Mouse (Mus musculus) CD4-positive, CD25-positive, alpha-beta regulatory T cell, adult 9 weeks (primary cell): Measurements from ENCODE around the gene Olfr1032. TPM values are rescaled to one million over a fixed set of nuclear protein-coding genes. Genes with fewer than 3 reads are reported as not detected.

Experiments used
- polyA plus RNA-seq: library from polyadenylated mRNA; unstranded; fragments of 100-300 nt; shearing (Covaris generic); gene quantifications from one replicate; pipeline ENCODE4 v1.2.1, GENCODE M21; 2017

The Olfr1032 gene
- not detected for polyA plus RNA-seq

DNA sequence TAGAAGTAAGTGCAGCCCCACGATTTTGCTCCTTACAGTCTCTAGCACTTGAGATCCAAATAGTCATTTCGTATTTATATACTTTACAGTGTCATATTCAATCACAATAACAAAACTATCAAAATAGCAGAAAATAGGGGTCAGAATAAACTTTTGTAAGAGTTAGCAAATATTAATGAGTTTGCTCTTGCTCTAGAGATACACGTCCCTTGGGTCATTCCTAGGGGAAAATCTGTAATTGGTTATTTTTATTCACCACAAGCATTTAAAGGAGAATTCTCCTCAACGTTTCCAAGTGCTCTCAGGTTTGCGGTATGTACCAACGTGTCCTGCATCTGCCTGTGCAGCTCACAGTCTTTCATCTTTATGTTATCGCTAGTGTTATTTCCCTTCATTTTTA, at the start of gene Olfr1032:
Olfr1032 (plus strand) TSS at position 301 of the 400 bp plus-strand sequence.

DNA sequence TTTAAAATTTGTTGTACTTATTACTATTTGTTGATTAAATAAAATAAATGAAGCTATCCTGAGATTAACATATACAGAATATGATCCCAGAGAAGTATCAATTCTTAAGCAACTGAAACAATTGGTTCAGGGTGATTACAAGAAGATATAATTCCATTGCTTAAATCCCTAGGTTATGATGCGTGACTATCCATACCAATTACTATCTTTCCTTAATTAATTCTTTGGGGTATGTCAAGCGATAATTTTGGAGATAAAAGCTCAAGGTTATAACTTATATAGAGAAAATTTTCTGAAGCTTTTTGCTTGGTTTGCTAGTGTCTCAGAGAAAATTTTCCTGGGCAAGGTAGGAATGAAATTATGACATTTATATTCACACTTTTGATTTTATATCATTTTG, 31.7 kb upstream of the Olfr1032 start, which contains the start of gene Olfr1029:
Olfr1029 (plus strand) TSS at position 301 of the 400 bp plus-strand sequence.

DNA sequence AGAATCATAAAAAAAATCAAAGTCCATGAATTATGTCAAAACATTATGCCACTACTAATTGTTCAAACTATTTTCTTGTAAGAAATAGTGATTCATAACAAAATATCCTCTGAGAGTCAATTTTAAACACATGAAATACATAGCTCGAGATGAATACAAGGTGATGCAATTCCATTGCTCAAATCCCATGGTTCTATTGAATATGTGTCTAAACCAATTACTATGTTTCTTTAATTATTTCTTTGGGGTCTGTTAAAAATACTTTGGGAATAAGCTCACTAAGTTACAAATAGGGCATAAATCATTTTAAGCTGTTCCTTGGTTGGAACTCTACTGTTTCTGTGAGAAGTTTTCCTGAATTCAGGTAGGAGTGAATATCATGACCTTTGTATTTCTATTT, 26.4 kb upstream of the Olfr1032 start, which contains the start of gene Olfr1030:
Olfr1030 (plus strand) TSS at position 301 of the 400 bp plus-strand sequence.

DNA sequence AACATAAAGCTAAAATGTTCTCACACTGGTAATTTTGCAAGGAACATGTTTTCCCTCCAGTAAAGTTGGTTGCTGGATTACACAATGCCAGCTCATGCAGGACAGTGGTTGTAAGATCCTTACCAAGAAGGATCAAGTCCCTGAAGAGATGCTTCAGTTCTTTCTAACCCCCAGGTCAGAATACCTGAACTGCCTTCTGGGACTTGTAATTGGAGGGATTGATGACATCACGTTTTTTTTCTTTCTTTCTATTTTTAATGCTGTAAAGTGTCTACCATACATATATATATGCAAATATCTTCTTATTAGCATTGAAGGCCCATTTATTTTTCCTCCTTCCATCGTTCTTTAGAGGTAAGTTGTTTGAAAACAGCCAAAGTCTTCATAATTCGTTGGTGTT, 15.3 kb upstream of the Olfr1032 start, which contains the start of gene Olfr1031:
Olfr1031 (plus strand) TSS at position 301 of the 400 bp plus-strand sequence.

DNA sequence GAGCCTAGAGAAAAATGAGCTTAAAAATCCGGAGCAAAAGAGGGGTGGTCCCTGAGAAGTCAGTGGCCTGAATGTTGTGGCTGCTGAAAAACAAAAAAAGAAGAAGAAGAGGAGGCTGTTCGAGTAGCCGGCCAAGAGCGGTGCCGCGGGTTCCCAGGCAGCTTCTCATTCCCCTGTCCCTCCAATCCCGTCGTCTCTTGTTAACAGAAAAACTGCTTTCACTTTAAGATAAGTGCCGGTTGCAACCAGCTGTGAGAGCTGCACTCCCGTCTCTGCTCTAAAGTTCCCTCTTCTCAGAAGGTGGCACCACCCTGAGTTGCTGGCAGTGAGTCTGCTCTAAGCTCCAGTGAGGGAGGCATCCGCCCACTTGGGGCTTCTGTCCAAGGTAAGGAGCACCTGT, 15.1 kb downstream of the Olfr1032 start, which contains the start of gene Olfr1033:
Olfr1033 (plus strand) TSS at position 228 of the 400 bp plus-strand sequence.

DNA sequence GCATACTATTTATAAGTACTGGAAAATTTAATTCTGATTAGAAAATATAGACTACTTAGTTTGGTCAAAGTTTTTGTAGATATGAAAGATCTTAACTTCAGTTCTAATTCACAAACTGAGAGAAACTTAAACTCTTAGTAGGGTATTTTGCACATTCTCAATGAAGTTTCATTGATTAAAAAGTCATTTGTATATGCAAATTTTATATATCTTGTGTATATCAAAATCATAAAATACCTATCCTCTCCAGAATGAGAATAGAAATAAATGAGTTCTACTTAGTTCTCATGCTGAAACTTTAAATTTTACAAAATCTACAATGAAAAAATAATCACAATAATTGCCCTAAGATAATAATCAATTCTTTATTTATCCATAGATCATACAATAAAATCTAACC, 40.2 kb downstream of the Olfr1032 start, which contains the start of gene Olfr1034:
Olfr1034 (plus strand) TSS at position 301 of the 400 bp plus-strand sequence.

Other genes with a start within 250 kb of the Olfr1032 start
- gene Olfr1012, start 242.8 kb upstream of the Olfr1032 start, polyA plus RNA-seq = not detected
- not detected for gene Olfr1013, start 238.4 kb upstream of the Olfr1032 start, polyA plus RNA-seq
- gene Olfr1014, start 232.8 kb upstream of the Olfr1032 start, polyA plus RNA-seq = not detected
- gene Olfr1015, start 223.5 kb upstream of the Olfr1032 start, polyA plus RNA-seq = not detected
- not detected for gene Olfr1016, start 203.0 kb upstream of the Olfr1032 start, polyA plus RNA-seq
- gene Olfr1018, start 187.1 kb upstream of the Olfr1032 start, polyA plus RNA-seq = not detected
- not detected for gene Olfr1019, start 160.1 kb upstream of the Olfr1032 start, polyA plus RNA-seq
- not detected for gene Olfr1020, start 158.5 kb upstream of the Olfr1032 start, polyA plus RNA-seq
- not detected for gene Olfr1022, start 136.9 kb upstream of the Olfr1032 start, polyA plus RNA-seq
- not detected for gene Olfr1023, start 119.9 kb upstream of the Olfr1032 start, polyA plus RNA-seq
- gene Olfr1024, start 100.5 kb upstream of the Olfr1032 start, polyA plus RNA-seq = not detected
- not detected for gene Olfr1025-ps1, start 90.3 kb upstream of the Olfr1032 start, polyA plus RNA-seq
- gene Olfr1026, start 84.0 kb upstream of the Olfr1032 start, polyA plus RNA-seq = not detected
- gene Olfr1028, start 55.1 kb upstream of the Olfr1032 start, polyA plus RNA-seq = not detected
- gene Olfr1029, start 31.6 kb upstream of the Olfr1032 start, polyA plus RNA-seq = not detected
- gene Olfr1030, start 26.3 kb upstream of the Olfr1032 start, polyA plus RNA-seq = not detected
- not detected for gene Olfr1031, start 15.2 kb upstream of the Olfr1032 start, polyA plus RNA-seq
- 1.3 TPM for gene Olfr1033, start 15.1 kb downstream of the Olfr1032 start, polyA plus RNA-seq
- gene Olfr1034, start 40.3 kb downstream of the Olfr1032 start, polyA plus RNA-seq = not detected
- gene Olfr1036, start 68.5 kb downstream of the Olfr1032 start, polyA plus RNA-seq = not detected
- gene Olfr1037, start 81.8 kb downstream of the Olfr1032 start, polyA plus RNA-seq = not detected
- gene Olfr1039, start 130.4 kb downstream of the Olfr1032 start, polyA plus RNA-seq = not detected
- gene Olfr1040, start 141.2 kb downstream of the Olfr1032 start, polyA plus RNA-seq = not detected
- gene Olfr1042, start 156.3 kb downstream of the Olfr1032 start, polyA plus RNA-seq = not detected
- gene Olfr1043, start 162.0 kb downstream of the Olfr1032 start, polyA plus RNA-seq = not detected
- not detected for gene Olfr1044, start 172.3 kb downstream of the Olfr1032 start, polyA plus RNA-seq
- gene Olfr52, start 180.1 kb downstream of the Olfr1032 start, polyA plus RNA-seq = not detected
- not detected for gene Olfr1045, start 197.5 kb downstream of the Olfr1032 start, polyA plus RNA-seq
- gene Olfr1046, start 213.8 kb downstream of the Olfr1032 start, polyA plus RNA-seq = not detected
- gene Olfr1047, start 225.9 kb downstream of the Olfr1032 start, polyA plus RNA-seq = not detected
- gene Olfr1048, start 234.7 kb downstream of the Olfr1032 start, polyA plus RNA-seq = not detected